Mouse (Mus musculus) liver, adult 2 months (tissue): ENCODE data around the gene Mtcl1.

ENCODE experiments used
- CTCF ChIP-seq: fragments of 200-500 bp; IDR thresholded peaks from 2 replicates; pipeline ENCODE4 v1.5.1; 2011; ENCODE audit warnings: low read depth, low read length, control low read depth
- POLR2A ChIP-seq: fragments of 200-500 bp; IDR thresholded peaks from 2 replicates; pipeline ENCODE4 v1.6.1; 2011; ENCODE audit warnings: low read length, control low read depth; ENCODE audit not compliant: insufficient read depth; ENCODE audit errors: extremely low read depth

DNA sequence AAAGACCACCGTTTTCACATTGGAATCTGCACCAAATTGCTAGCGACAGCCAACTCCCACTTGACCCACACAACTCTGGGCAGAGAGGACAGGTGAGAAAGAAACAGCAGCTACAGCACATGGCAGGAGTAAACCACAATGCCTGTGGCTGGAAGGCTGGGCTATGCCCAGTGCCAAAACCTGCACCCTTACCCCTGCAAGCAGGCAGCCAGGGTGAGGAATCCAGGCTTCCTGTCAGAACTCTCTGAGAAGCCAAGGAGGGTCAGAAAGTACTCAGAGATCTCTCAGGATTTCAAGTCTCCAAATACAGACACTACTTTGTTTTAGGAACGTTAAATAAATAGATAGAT lies 84.3 kb downstream of the Mtcl1 start:
- TF ChIP-seq CTCF (no peak), POLR2A (no peak)
